Mouse (Mus musculus) kidney, embryonic 14.5 days (tissue): Measurements from ENCODE around the gene Hsph1. TPM values are rescaled to one million over a fixed set of nuclear protein-coding genes. Genes with fewer than 3 reads are reported as not detected.

Experiments used
- ATAC-seq: fragments of 200-750 bp; cut with Nextera tagmentation; 2 replicates; pipeline ENCODE4 v1.8.0; 2017; ENCODE audit warnings: moderate number of reproducible peaks, mild to moderate bottlenecking, moderate TSS enrichment, moderate library complexity; ENCODE audit not compliant: low FRiP score, low TSS enrichment
- H3K27ac ChIP-seq: fragments of 300-500 bp; sonication (generic); 2 replicates; pipeline ENCODE4 v1.5.1; 2014; ENCODE audit warnings: low read depth, mild to moderate bottlenecking, low read length, moderate library complexity, mixed read lengths
- H3K27me3 ChIP-seq: fragments of 300-500 bp; sonication (generic); 2 replicates; pipeline ENCODE4 v1.6.1; 2014; ENCODE audit warnings: mild to moderate bottlenecking, low read length; ENCODE audit not compliant: control insufficient read depth, insufficient read depth
- H3K36me3 ChIP-seq: fragments of 300-500 bp; sonication (generic); 2 replicates; pipeline ENCODE4 v1.6.1; 2014; ENCODE audit warnings: low read length, mixed read lengths; ENCODE audit not compliant: control insufficient read depth, insufficient read depth
- H3K4me1 ChIP-seq: fragments of 300-500 bp; sonication (generic); 2 replicates; pipeline ENCODE4 v1.6.1; 2014; ENCODE audit warnings: low read length, mixed read lengths; ENCODE audit not compliant: control insufficient read depth, insufficient read depth
- H3K4me2 ChIP-seq: fragments of 300-500 bp; sonication (generic); replicated peaks from 2 replicates; pipeline ENCODE4 v1.6.1; 2014; ENCODE audit warnings: low read depth, mild to moderate bottlenecking, low read length
- H3K4me3 ChIP-seq: fragments of 300-500 bp; sonication (generic); 2 replicates; pipeline ENCODE4 v1.5.1; 2014; ENCODE audit warnings: mild to moderate bottlenecking, low read length
- H3K9ac ChIP-seq: fragments of 300-500 bp; sonication (generic); 2 replicates; pipeline ENCODE4 v1.6.1; 2014; ENCODE audit warnings: low read depth, mild to moderate bottlenecking, low read length, moderate library complexity
- H3K9me3 ChIP-seq: fragments of 300-500 bp; sonication (generic); 2 replicates; pipeline ENCODE4 v1.6.1; 2016; ENCODE audit warnings: low read length; ENCODE audit not compliant: control insufficient read depth
- WGBS: fragments of 180-500 bp; shearing (Covaris S2); extraction: QIAGEN DNeasy Blood & Tissue Kit; methylation state at CpG from one replicate; pipeline ENCODE4 v1.1.7; 2014; 5-methylcytosine and 5-hydroxymethylcytosine counted together
- polyA plus RNA-seq: library from polyadenylated mRNA; unstranded; fragments of >200 nt; fragmentation: Nextera tagmentation; extraction: Ambion mirVana; gene quantifications from 2 replicates; pipeline ENCODE4 v1.2.1, GENCODE M21; 2014

The Hsph1 gene
- polyA plus RNA-seq, 1 experiment from 2014 or later: 68.4 TPM

GRCm38 (mm10) chr5:149648196-149648595, 12.0 kb upstream of the Hsph1 start:
- no peaks in the 10 kb centered on the region for H3K36me3 ChIP-seq
- no peak overlapping the region for H3K27ac ChIP-seq
- H3K9ac ChIP-seq: no peak overlapping the region
- ATAC-seq: no peak
- WGBS: 47% methylated on average over 4 of the region's 4 CpGs
- H3K9me3 ChIP-seq: no peaks in the 10 kb centered on the region
- H3K4me3 ChIP-seq: no peak overlapping the region
- H3K27me3 ChIP-seq: no peaks in the 10 kb centered on the region
- H3K4me1 ChIP-seq: no peaks in the 10 kb centered on the region
- no peak overlapping the region for H3K4me2 ChIP-seq

- Histone ChIP-seq H3K27me3 (no peaks in the 10 kb centered on the region), H3K4me1 (no peaks in the 10 kb centered on the region), H3K4me2 (no peak overlapping the region), H3K9me3 (no peaks in the 10 kb centered on the region), H3K27ac (no peak overlapping the region), H3K4me3 (no peak overlapping the region), H3K36me3 (no peaks in the 10 kb centered on the region), H3K9ac (no peak overlapping the region)
- no peak for ATAC-seq
- WGBS: 66% methylated on average over 8 of the region's 8 CpGs
These were observed 11.4 kb upstream of the Hsph1 start for GRCm38 (mm10) chr5:149647367-149648115.

- no peak for ATAC-seq
- no peaks in the 10 kb centered on the region for H3K36me3 ChIP-seq
- no peaks in the 10 kb centered on the region for H3K4me1 ChIP-seq
- H3K27ac ChIP-seq: no peak overlapping the region
- no peaks in the 10 kb centered on the region for H3K27me3 ChIP-seq
- no peak overlapping the region for H3K9ac ChIP-seq
- H3K4me3 ChIP-seq: no peak overlapping the region
- H3K4me2 ChIP-seq: no peak overlapping the region
- WGBS: 75% methylated on average over 11 of the region's 11 CpGs
- no peaks in the 10 kb centered on the region for H3K9me3 ChIP-seq
These were observed 6.8 kb upstream of the Hsph1 start for GRCm38 (mm10) chr5:149642783-149643509.

- H3K27me3 ChIP-seq: no peaks in the 10 kb centered on the region
- H3K27ac ChIP-seq: no peak overlapping the region
- ATAC-seq: no peak; the same call in 1 of the 2 replicates
- no peak overlapping the region for H3K4me3 ChIP-seq
- 47% methylated on average over 6 of the region's 6 CpGs for WGBS
- H3K4me2 ChIP-seq: no peak overlapping the region
- no peaks in the 10 kb centered on the region for H3K36me3 ChIP-seq
- H3K9ac ChIP-seq: no peak overlapping the region
- no peaks in the 10 kb centered on the region for H3K9me3 ChIP-seq
- H3K4me1 ChIP-seq: no peaks in the 10 kb centered on the region
These were observed 6.2 kb upstream of the Hsph1 start for GRCm38 (mm10) chr5:149642366-149642765.

GRCm38 (mm10) chr5:149641277-149641892, 5.2 kb upstream of the Hsph1 start:
- no peak overlapping the region for H3K4me2 ChIP-seq
- H3K4me3 ChIP-seq: no peak overlapping the region
- H3K9me3 ChIP-seq: no peaks in the 10 kb centered on the region
- H3K4me1 ChIP-seq: no peaks in the 10 kb centered on the region
- no peaks in the 10 kb centered on the region for H3K27me3 ChIP-seq
- WGBS: 91% methylated on average over 8 of the region's 8 CpGs
- ATAC-seq: no peak
- no peak overlapping the region for H3K27ac ChIP-seq
- no peaks in the 10 kb centered on the region for H3K36me3 ChIP-seq
- no peak overlapping the region for H3K9ac ChIP-seq

GRCm38 (mm10) chr5:149637306-149637705, 1.1 kb upstream of the Hsph1 start:
- ATAC-seq: no peak
- Histone ChIP-seq H3K4me3 (peak overlapping the region; percentile 81), H3K9ac (peak overlapping the region; percentile 80; the same call in 1 of the 2 replicates), H3K4me2 (peak overlapping the region; percentile 38), H3K27me3 (no peaks in the 10 kb centered on the region), H3K4me1 (peaks cover 14% of the 10 kb centered on the region), H3K9me3 (no peaks in the 10 kb centered on the region), H3K27ac (no peak overlapping the region), H3K36me3 (peaks cover 10% of the 10 kb centered on the region; the same call in 1 of the 2 replicates)
- WGBS: 64% methylated on average over 8 of the region's 8 CpGs

- peaks cover 27% of the 10 kb centered on the region for H3K36me3 ChIP-seq
- H3K4me1 ChIP-seq: peaks cover 14% of the 10 kb centered on the region
- H3K27ac ChIP-seq: peak overlapping the region; percentile 81
- ATAC-seq: peak; percentile 22
- under 1% methylated on average over 23 of the region's 24 CpGs for WGBS
- peak overlapping the region; percentile 80 for H3K9ac ChIP-seq
- peak overlapping the region; percentile 81 for H3K4me3 ChIP-seq
- no peaks in the 10 kb centered on the region for H3K27me3 ChIP-seq
- H3K4me2 ChIP-seq: peak overlapping the region; percentile 81
- no peaks in the 10 kb centered on the region for H3K9me3 ChIP-seq
These were observed 620 bp downstream of the Hsph1 start for GRCm38 (mm10) chr5:149635556-149635955.

GRCm38 (mm10) chr5:149634409-149635035, 1.7 kb downstream of the Hsph1 start:
- no peaks in the 10 kb centered on the region for H3K27me3 ChIP-seq
- ATAC-seq: no peak
- 63% methylated on average over 11 of the region's 11 CpGs for WGBS
- H3K9ac ChIP-seq: peak overlapping the region; percentile 80
- H3K4me1 ChIP-seq: peaks cover 14% of the 10 kb centered on the region
- H3K4me2 ChIP-seq: peak overlapping the region; percentile 81
- H3K9me3 ChIP-seq: no peaks in the 10 kb centered on the region
- H3K4me3 ChIP-seq: peak overlapping the region; percentile 81
- H3K27ac ChIP-seq: no peak overlapping the region
- peaks cover 37% of the 10 kb centered on the region for H3K36me3 ChIP-seq
